Mouse (Mus musculus) midbrain, embryonic 11.5 days (tissue): ENCODE results near the gene Ilkap. TPM values are rescaled to one million over a fixed set of nuclear protein-coding genes. Genes with fewer than 3 reads are reported as not detected.
A peak's percentile ranks its signal among the peaks of the same experiment; 100 is the strongest.

ENCODE experiments used
- ATAC-seq: fragments of 200-750 bp; cut with Nextera tagmentation; 2 replicates; pipeline ENCODE4 v1.8.0; 2017; ENCODE audit warnings: moderate TSS enrichment, moderate library complexity; ENCODE audit not compliant: low FRiP score
- DNase-seq: peaks from one replicate; pipeline ENCODE4 v3.0.0; 2015; ENCODE audit warnings: low spot score; ENCODE audit errors: missing footprints
- H3K27ac ChIP-seq: fragments of 300-500 bp; sonication (generic); 2 replicates; pipeline ENCODE4 v1.5.1; 2014; ENCODE audit warnings: low read depth, low read length
- H3K27me3 ChIP-seq: fragments of 300-500 bp; sonication (generic); 2 replicates; pipeline ENCODE4 v1.6.1; 2014; ENCODE audit warnings: mild to moderate bottlenecking, low read length, moderate library complexity, mixed read lengths; ENCODE audit not compliant: control insufficient read depth, insufficient read depth
- H3K36me3 ChIP-seq: fragments of 300-500 bp; sonication (generic); 2 replicates; pipeline ENCODE4 v1.6.1; 2014; ENCODE audit warnings: mild to moderate bottlenecking, low read length, moderate library complexity, mixed read lengths; ENCODE audit not compliant: control insufficient read depth, insufficient read depth
- H3K4me1 ChIP-seq: fragments of 300-500 bp; sonication (generic); 2 replicates; pipeline ENCODE4 v1.6.1; 2014; ENCODE audit warnings: low read length; ENCODE audit not compliant: control insufficient read depth, insufficient read depth
- H3K4me2 ChIP-seq: fragments of 300-500 bp; sonication (generic); 2 replicates; pipeline ENCODE4 v1.6.1; 2014; ENCODE audit warnings: mild to moderate bottlenecking, moderate library complexity
- H3K4me3 ChIP-seq: fragments of 300-500 bp; sonication (generic); 2 replicates; pipeline ENCODE4 v1.5.1; 2014; ENCODE audit warnings: low read depth, low read length
- H3K9ac ChIP-seq: fragments of 300-500 bp; sonication (generic); 2 replicates; pipeline ENCODE4 v1.6.1; 2014; ENCODE audit warnings: low read length
- H3K9me3 ChIP-seq: fragments of 300-500 bp; sonication (generic); 2 replicates; pipeline ENCODE4 v1.6.1; 2016; ENCODE audit warnings: low read length; ENCODE audit not compliant: control insufficient read depth
- WGBS: fragments of 180-500 bp; shearing (Covaris S2); extraction: QIAGEN DNeasy Blood & Tissue Kit; methylation state at CpG from one replicate; pipeline ENCODE4 v1.1.7; 2014; 5-methylcytosine and 5-hydroxymethylcytosine counted together
- polyA plus RNA-seq: library from polyadenylated mRNA; unstranded; fragments of >200 nt; fragmentation: Nextera tagmentation; extraction: Ambion mirVana; gene quantifications from 2 replicates; pipeline ENCODE4 v1.2.1, GENCODE M21; 2014

The Ilkap gene
- polyA plus RNA-seq, 1 experiment from 2014 or later = 169 TPM

- Histone ChIP-seq H3K9ac (no peak overlapping the region), H3K9me3 (no peaks in the 10 kb centered on the region), H3K4me1 (no peaks in the 10 kb centered on the region), H3K36me3 (no peaks in the 10 kb centered on the region), H3K27me3 (peaks cover 5% of the 10 kb centered on the region), H3K4me2 (no peak overlapping the region), H3K4me3 (no peak overlapping the region), H3K27ac (no peak overlapping the region)
- 82% methylated on average over 3 of the region's 3 CpGs for WGBS
- no peak for ATAC-seq
- DNase-seq = no peak
Measured at GRCm38 (mm10) chr1:91351249-91351648, 47.4 kb downstream of the Ilkap start.

- no peak for DNase-seq
- no peak within 1 kb of the TSS for H3K9ac ChIP-seq
- WGBS = 61% methylated on average over 4 of the region's 4 CpGs
Measured at GRCm38 (mm10) chr1:91350841-91351240, 47.8 kb downstream of the Ilkap start, which contains the start of gene Klhl30. Klhl30 (plus strand) TSS chr1:91351016.

GRCm38 (mm10) chr1:91346892-91347291 lies 51.7 kb downstream of the Ilkap start:
- H3K27me3 ChIP-seq = peaks cover 36% of the 10 kb centered on the region
- WGBS = 32% methylated on average over 3 of the region's 3 CpGs

More at GRCm38 (mm10) chr1:91350841-91351240, 47.8 kb downstream of the Ilkap start, which contains the start of gene Klhl30:
- Histone ChIP-seq H3K4me1 (no peaks in the 10 kb centered on the region), H3K9me3 (no peaks in the 10 kb centered on the region), H3K36me3 (no peaks in the 10 kb centered on the region), H3K27ac (no peak within 1 kb of the TSS), H3K4me3 (no peak within 1 kb of the TSS), H3K27me3 (peaks cover 9% of the 10 kb centered on the region), H3K4me2 (no peak within 1 kb of the TSS)
- no peak for ATAC-seq

GRCm38 (mm10) chr1:91344921-91345685 lies 53.5 kb downstream of the Ilkap start:
- DNase-seq (peak; percentile 90), ATAC-seq (peak; percentile 34; the same call in 1 of the 2 replicates)
- Histone ChIP-seq H3K36me3 (no peaks in the 10 kb centered on the region), H3K4me1 (peaks cover 5% of the 10 kb centered on the region), H3K27ac (no peak overlapping the region), H3K9me3 (no peaks in the 10 kb centered on the region), H3K4me3 (peak overlapping the region; percentile 23), H3K27me3 (peaks cover 36% of the 10 kb centered on the region), H3K4me2 (peak overlapping the region; percentile 39), H3K9ac (no peak overlapping the region)
- 3% methylated on average over 68 of the region's 68 CpGs for WGBS

More at GRCm38 (mm10) chr1:91346892-91347291, 51.7 kb downstream of the Ilkap start:
- DNase-seq (peak; percentile 93), ATAC-seq (peak; percentile 73)
- H3K36me3 ChIP-seq = no peaks in the 10 kb centered on the region
- no peak overlapping the region for H3K27ac ChIP-seq
- H3K4me2 ChIP-seq = no peak overlapping the region
- H3K4me1 ChIP-seq = peaks cover 5% of the 10 kb centered on the region
- no peaks in the 10 kb centered on the region for H3K9me3 ChIP-seq
- H3K9ac ChIP-seq = no peak overlapping the region
- no peak overlapping the region for H3K4me3 ChIP-seq

- peaks cover 36% of the 10 kb centered on the region for H3K27me3 ChIP-seq
- 79% methylated on average over 3 of the region's 3 CpGs for WGBS
- no peak for DNase-seq
Measured at GRCm38 (mm10) chr1:91344001-91344400, 54.6 kb downstream of the Ilkap start.

GRCm38 (mm10) chr1:91337355-91337754 lies 61.3 kb downstream of the Ilkap start:
- ATAC-seq (no peak), DNase-seq (no peak)
- Histone ChIP-seq H3K27me3 (no peaks in the 10 kb centered on the region), H3K36me3 (no peaks in the 10 kb centered on the region), H3K4me3 (no peak overlapping the region), H3K9ac (no peak overlapping the region), H3K9me3 (no peaks in the 10 kb centered on the region), H3K27ac (no peak overlapping the region), H3K4me1 (no peaks in the 10 kb centered on the region; the same call in 1 of the 2 replicates), H3K4me2 (no peak overlapping the region)
- WGBS = 90% methylated on average over 7 of the region's 7 CpGs

More at GRCm38 (mm10) chr1:91344001-91344400, 54.6 kb downstream of the Ilkap start:
- no peak overlapping the region for H3K4me2 ChIP-seq
- ATAC-seq = no peak
- no peaks in the 10 kb centered on the region for H3K36me3 ChIP-seq
- H3K9me3 ChIP-seq = no peaks in the 10 kb centered on the region
- H3K4me3 ChIP-seq = no peak overlapping the region
- H3K27ac ChIP-seq = no peak overlapping the region
- H3K9ac ChIP-seq = no peak overlapping the region
- peaks cover 5% of the 10 kb centered on the region for H3K4me1 ChIP-seq

- Histone ChIP-seq H3K4me2 (no peak overlapping the region), H3K36me3 (no peaks in the 10 kb centered on the region), H3K4me1 (no peaks in the 10 kb centered on the region; the same call in 1 of the 2 replicates), H3K27ac (no peak overlapping the region), H3K9ac (no peak overlapping the region), H3K4me3 (no peak overlapping the region), H3K9me3 (no peaks in the 10 kb centered on the region), H3K27me3 (no peaks in the 10 kb centered on the region)
- DNase-seq = no peak
- ATAC-seq = no peak
Measured at GRCm38 (mm10) chr1:91333582-91333981, 65.0 kb downstream of the Ilkap start.

- ATAC-seq = no peak
- H3K27ac ChIP-seq = no peak overlapping the region
- no peak overlapping the region for H3K9ac ChIP-seq
- no peaks in the 10 kb centered on the region for H3K4me1 ChIP-seq
- 58% methylated on average over 4 of the region's 4 CpGs for WGBS
- no peak for DNase-seq
- H3K4me2 ChIP-seq = no peak overlapping the region
- no peak overlapping the region for H3K4me3 ChIP-seq
- H3K9me3 ChIP-seq = no peaks in the 10 kb centered on the region
- no peaks in the 10 kb centered on the region for H3K27me3 ChIP-seq
- no peaks in the 10 kb centered on the region for H3K36me3 ChIP-seq
Measured at GRCm38 (mm10) chr1:91332102-91332501, 66.5 kb downstream of the Ilkap start.

GRCm38 (mm10) chr1:91325488-91326042 lies 73.0 kb downstream of the Ilkap start:
- Histone ChIP-seq H3K4me2 (no peak overlapping the region), H3K4me1 (no peaks in the 10 kb centered on the region), H3K9me3 (no peaks in the 10 kb centered on the region), H3K27me3 (no peaks in the 10 kb centered on the region), H3K27ac (no peak overlapping the region), H3K4me3 (no peak overlapping the region), H3K36me3 (no peaks in the 10 kb centered on the region), H3K9ac (no peak overlapping the region)
- ATAC-seq (no peak), DNase-seq (no peak)
- 76% methylated on average over 4 of the region's 4 CpGs for WGBS
